Mouse (Mus musculus): ENCODE data around the gene Tfap2b. TPM values are rescaled to one million over a fixed set of nuclear protein-coding genes. Genes with fewer than 3 reads are reported as not detected.

Tfap2b gene
- polyA plus RNA-seq (2016; fragmentation: Nextera tagmentation; extraction: Ambion mirVana), result 11.3 and 21.0 TPM in 2 replicates

GRCm38 (mm10) chr1:19208641-19209358 is at the start of gene Tfap2b:
Tfap2b (plus strand) TSS chr1:19208914.
- Histone ChIP-seq H3K36me3 (replicated peaks) (no peaks in the 10 kb centered on the region), H3K9me3 (no peaks in the 10 kb centered on the region), H3K27me3 (peaks cover 65% of the 10 kb centered on the region), H3K9ac (peak within 1 kb of the TSS; percentile 44; the same call in 1 of the 2 replicates), H3K4me1 (no peaks in the 10 kb centered on the region), H3K4me3 (replicated peaks) (peak within 1 kb of the TSS; percentile 31), H3K4me2 (peak within 1 kb of the TSS; percentile 32), H3K27ac (peak within 1 kb of the TSS; percentile 56; the same call in 1 of the 2 replicates)
- WGBS, result under 1% methylated on average over 26 of the region's 26 CpGs
- ATAC-seq (ENCODE audit: low FRiP score), result 0 out of 2 replicates have a peak, but pooled peaks have one; percentile 45

- H3K9me3 ChIP-seq, result no peaks in the 10 kb centered on the region
- 6% methylated on average over 4 of the region's 4 CpGs for WGBS
- no peaks in the 10 kb centered on the region for H3K27me3 ChIP-seq
- no peak overlapping the region for H3K4me3 ChIP-seq (replicated peaks)
- no peak overlapping the region for H3K27ac ChIP-seq
- no peaks in the 10 kb centered on the region for H3K4me1 ChIP-seq
- no peaks in the 10 kb centered on the region for H3K36me3 ChIP-seq (replicated peaks)
- no peak overlapping the region for H3K9ac ChIP-seq
- peak; percentile 65; the same call in 1 of the 2 replicates for ATAC-seq (ENCODE audit: low FRiP score)
- H3K4me2 ChIP-seq, result no peak overlapping the region
Observed at GRCm38 (mm10) chr1:19178742-19179397, 29.8 kb upstream of the Tfap2b start.

DNA sequence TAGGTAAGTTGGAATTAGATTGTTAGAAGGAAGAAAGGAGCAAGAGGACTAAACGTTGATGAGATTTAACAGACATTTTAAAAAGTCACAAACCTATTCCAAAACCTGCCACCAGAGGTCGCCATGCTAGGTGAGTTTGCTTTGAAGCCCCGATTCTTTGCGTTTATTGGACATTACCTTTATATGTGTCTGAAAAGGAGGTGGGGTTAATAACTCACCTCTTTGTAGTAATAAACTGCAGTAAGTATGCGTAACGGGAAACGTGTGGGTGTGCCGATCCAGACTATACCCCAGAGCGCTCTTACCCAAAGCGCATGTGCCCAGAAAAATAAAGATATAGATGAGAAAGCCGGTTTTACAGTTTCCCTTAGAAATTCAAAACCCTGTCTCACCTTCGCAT is 3.1 kb upstream of the Tfap2b start:
- no peaks in the 10 kb centered on the region for H3K9me3 ChIP-seq
- H3K27me3 ChIP-seq, result peaks cover 37% of the 10 kb centered on the region
- WGBS, result 4% methylated on average over 12 of the region's 12 CpGs

GRCm38 (mm10) chr1:19206194-19206593 is 2.5 kb upstream of the Tfap2b start:
- under 1% methylated on average over 7 of the region's 7 CpGs for WGBS
- ATAC-seq (ENCODE audit: low FRiP score), result no peak
- H3K9me3 ChIP-seq, result no peaks in the 10 kb centered on the region
- H3K4me3 ChIP-seq (replicated peaks), result no peak overlapping the region
- no peak overlapping the region for H3K27ac ChIP-seq
- no peaks in the 10 kb centered on the region for H3K36me3 ChIP-seq (replicated peaks)
- no peak overlapping the region for H3K4me2 ChIP-seq
- H3K27me3 ChIP-seq, result peaks cover 42% of the 10 kb centered on the region
- no peaks in the 10 kb centered on the region for H3K4me1 ChIP-seq
- no peak overlapping the region for H3K9ac ChIP-seq

More for the DNA sequence above, 3.1 kb upstream of the Tfap2b start:
- Histone ChIP-seq H3K36me3 (replicated peaks) (no peaks in the 10 kb centered on the region), H3K4me2 (peak overlapping the region; percentile 47), H3K9ac (no peak overlapping the region), H3K4me3 (replicated peaks) (peak overlapping the region; percentile 21), H3K27ac (no peak overlapping the region), H3K4me1 (no peaks in the 10 kb centered on the region)
- ATAC-seq (ENCODE audit: low FRiP score), result peak; percentile 71

- Histone ChIP-seq H3K4me3 (replicated peaks) (no peak overlapping the region), H3K4me2 (no peak overlapping the region), H3K27ac (no peak overlapping the region), H3K27me3 (peaks cover 57% of the 10 kb centered on the region), H3K9ac (no peak overlapping the region), H3K9me3 (no peaks in the 10 kb centered on the region), H3K4me1 (no peaks in the 10 kb centered on the region), H3K36me3 (replicated peaks) (no peaks in the 10 kb centered on the region)
- WGBS, result 0% methylated on average over 4 of the region's 4 CpGs
- ATAC-seq (ENCODE audit: low FRiP score), result no peak
Observed at GRCm38 (mm10) chr1:19207611-19208010, 1.1 kb upstream of the Tfap2b start.

- ATAC-seq (ENCODE audit: low FRiP score), result no peak
- under 1% methylated on average over 10 of the region's 10 CpGs for WGBS
- Histone ChIP-seq H3K36me3 (replicated peaks) (no peaks in the 10 kb centered on the region), H3K9ac (no peak overlapping the region), H3K4me2 (0 out of 2 replicates have a peak overlapping the region, but pooled peaks have one; percentile 32), H3K9me3 (no peaks in the 10 kb centered on the region), H3K4me1 (no peaks in the 10 kb centered on the region), H3K27ac (no peak overlapping the region), H3K4me3 (replicated peaks) (peak overlapping the region; percentile 31), H3K27me3 (peaks cover 70% of the 10 kb centered on the region)
Observed at GRCm38 (mm10) chr1:19209359-19209745, 638 bp downstream of the Tfap2b start.

- Histone ChIP-seq H3K4me1 (no peaks in the 10 kb centered on the region), H3K27ac (peak overlapping the region; percentile 56; the same call in 1 of the 2 replicates), H3K27me3 (peaks cover 71% of the 10 kb centered on the region), H3K9ac (peak overlapping the region; percentile 44; the same call in 1 of the 2 replicates), H3K4me2 (peak overlapping the region; percentile 32), H3K9me3 (no peaks in the 10 kb centered on the region), H3K4me3 (replicated peaks) (peak overlapping the region; percentile 31), H3K36me3 (replicated peaks) (no peaks in the 10 kb centered on the region)
- under 1% methylated on average over 31 of the region's 31 CpGs for WGBS
- peak; percentile 33; the same call in 1 of the 2 replicates for ATAC-seq (ENCODE audit: low FRiP score)
Observed at GRCm38 (mm10) chr1:19209776-19210175, 1.1 kb downstream of the Tfap2b start.

- under 1% methylated on average over 30 of the region's 30 CpGs for WGBS
- H3K4me1 ChIP-seq, result no peaks in the 10 kb centered on the region
- no peaks in the 10 kb centered on the region for H3K36me3 ChIP-seq (replicated peaks)
- H3K9ac ChIP-seq, result peak overlapping the region; percentile 44; the same call in 1 of the 2 replicates
- peak overlapping the region; percentile 32; the same call in 1 of the 2 replicates for H3K4me2 ChIP-seq
- ATAC-seq (ENCODE audit: low FRiP score), result peak; percentile 47; the same call in 1 of the 2 replicates
- H3K27me3 ChIP-seq, result peaks cover 78% of the 10 kb centered on the region
- H3K9me3 ChIP-seq, result no peaks in the 10 kb centered on the region
- 0 out of 2 replicates have a peak overlapping the region, but pooled peaks have one; percentile 36 for H3K27ac ChIP-seq
- H3K4me3 ChIP-seq (replicated peaks), result peak overlapping the region; percentile 31
Observed at GRCm38 (mm10) chr1:19210215-19211032, 1.7 kb downstream of the Tfap2b start.

- H3K4me2 ChIP-seq, result no peak overlapping the region
- no peaks in the 10 kb centered on the region for H3K4me1 ChIP-seq
- H3K27ac ChIP-seq, result 0 out of 2 replicates have a peak overlapping the region, but pooled peaks have one; percentile 19
- no peaks in the 10 kb centered on the region for H3K36me3 ChIP-seq (replicated peaks)
- WGBS, result under 1% methylated on average over 8 of the region's 8 CpGs
- ATAC-seq (ENCODE audit: low FRiP score), result no peak
- H3K4me3 ChIP-seq (replicated peaks), result peak overlapping the region; percentile 31; the same call in 1 of the 2 replicates
- peaks cover 81% of the 10 kb centered on the region for H3K27me3 ChIP-seq
- H3K9me3 ChIP-seq, result no peaks in the 10 kb centered on the region
- no peak overlapping the region for H3K9ac ChIP-seq
Observed at GRCm38 (mm10) chr1:19211033-19211405, 2.3 kb downstream of the Tfap2b start.

DNA sequence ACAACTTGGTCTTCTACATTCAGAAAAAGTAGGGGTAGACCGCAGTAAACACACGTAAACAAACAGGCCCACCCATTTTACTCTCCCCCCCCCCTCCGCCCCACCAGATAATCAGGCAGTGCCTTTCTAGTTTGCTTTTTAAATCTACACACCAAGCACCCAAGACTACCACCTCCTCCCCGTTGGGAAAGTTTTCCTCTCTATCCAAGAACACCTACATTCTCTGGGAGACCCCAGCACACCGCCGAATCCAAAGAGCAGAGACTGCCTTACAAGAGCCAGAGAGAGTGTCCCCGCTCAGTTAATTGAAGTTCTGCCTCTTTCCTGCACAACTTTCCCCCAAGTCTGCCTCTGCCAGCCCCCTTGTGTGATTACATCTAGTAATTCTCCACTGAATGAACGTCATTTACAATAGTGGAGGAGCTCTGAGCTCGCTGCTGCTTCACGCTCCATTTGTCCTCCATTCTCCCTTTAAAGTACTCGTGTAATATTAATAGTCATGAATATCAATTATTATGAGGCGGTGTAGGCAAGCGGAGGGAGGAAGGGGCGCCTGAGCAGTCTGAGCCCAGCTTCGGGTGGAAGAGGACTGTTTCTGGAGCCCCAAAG is 2.9 kb downstream of the Tfap2b start:
- ATAC-seq (ENCODE audit: low FRiP score), result no peak
- Histone ChIP-seq H3K27me3 (peaks cover 87% of the 10 kb centered on the region), H3K4me3 (replicated peaks) (no peak overlapping the region; the same call in 1 of the 2 replicates), H3K4me2 (no peak overlapping the region), H3K9ac (no peak overlapping the region), H3K9me3 (no peaks in the 10 kb centered on the region), H3K36me3 (replicated peaks) (no peaks in the 10 kb centered on the region), H3K27ac (no peak overlapping the region), H3K4me1 (no peaks in the 10 kb centered on the region)
- WGBS, result under 1% methylated on average over 15 of the region's 15 CpGs

GRCm38 (mm10) chr1:19212691-19213090 is 4.0 kb downstream of the Tfap2b start:
- H3K36me3 ChIP-seq (replicated peaks), result no peaks in the 10 kb centered on the region
- H3K9ac ChIP-seq, result no peak overlapping the region
- H3K4me2 ChIP-seq, result no peak overlapping the region
- H3K27me3 ChIP-seq, result peaks cover 89% of the 10 kb centered on the region
- no peak for ATAC-seq (ENCODE audit: low FRiP score)
- H3K9me3 ChIP-seq, result no peaks in the 10 kb centered on the region
- H3K4me3 ChIP-seq (replicated peaks), result peak overlapping the region; percentile 4; the same call in 1 of the 2 replicates
- WGBS, result 0% methylated on average over 4 of the region's 4 CpGs
- no peaks in the 10 kb centered on the region; the same call in 1 of the 2 replicates for H3K4me1 ChIP-seq
- no peak overlapping the region for H3K27ac ChIP-seq

Data from forebrain, embryonic 12.5 days (tissue).